Mouse (Mus musculus): Measurements from ENCODE around the gene Slit1.

DNA sequence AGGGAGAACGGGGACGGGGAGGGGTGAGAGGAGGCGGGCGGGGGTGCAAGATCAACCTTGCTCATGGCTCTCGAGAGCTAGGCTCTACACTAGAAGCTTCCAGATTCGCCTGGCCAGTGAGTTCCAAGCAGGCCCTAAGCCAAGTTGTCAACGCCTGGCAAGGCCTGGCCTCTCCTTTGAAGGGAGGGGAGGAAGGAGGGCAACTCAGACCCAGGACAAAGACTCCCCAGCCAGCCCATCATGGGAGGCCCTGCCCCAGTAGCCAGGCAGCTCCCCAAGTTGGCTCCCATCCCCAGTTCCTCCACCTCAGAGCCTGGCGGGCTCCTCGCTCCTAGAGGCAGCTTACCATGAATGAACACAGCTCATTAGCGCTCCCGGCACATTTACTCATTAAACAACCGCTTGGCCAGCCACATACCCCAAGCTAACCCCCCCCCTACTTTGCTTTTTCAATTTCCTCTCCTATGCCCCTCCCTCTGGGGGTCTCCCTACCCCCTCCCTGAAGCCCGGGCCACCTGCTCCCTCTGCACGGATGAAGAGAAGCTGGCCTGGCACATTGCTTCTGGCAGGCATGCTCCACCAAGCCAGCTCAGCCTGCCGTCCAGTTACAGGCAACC, 2.6 kb upstream of the Slit1 start:
- TF ChIP-seq CTCF (IDR thresholded peaks at IDR 0.05) (no peak), EP300 (IDR thresholded peaks at IDR 0.05) (no peak)

All from lung, postnatal 0 days (tissue).